Mouse (Mus musculus) kidney, adult 2 months (tissue): ENCODE data around the gene Unc5a.

Experiments
- CTCF ChIP-seq: fragments of 200-500 bp; conservative IDR thresholded peaks from 2 replicates; pipeline ENCODE4 v1.5.1; 2011; ENCODE audit warnings: low read depth, mild to moderate bottlenecking, control low read depth, low read length, moderate library complexity, mixed read lengths; ENCODE audit not compliant: insufficient read depth, insufficient read length
- POLR2A ChIP-seq: fragments of 200-500 bp; IDR thresholded peaks from one replicate; pipeline ENCODE4 v1.6.1; 2011; ENCODE audit warnings: low read depth, low read length, control low read depth

- TF ChIP-seq CTCF (no peak), POLR2A (no peak)
These were observed 10.6 kb downstream of the Unc5a start for GRCm38 (mm10) chr13:54959842-54960241.
